Mouse (Mus musculus) left cerebral cortex, adult 11 months (tissue): ENCODE measurements at regions not wholly inside any gene's neighbourhood (a gene's known extent, or its start where the extent isn't known, plus 50 kb on each side); places are given as distances from the start of the nearest gene placed in this dataset.
"Not testable (repeated sequence)": the region's sequence is repeated elsewhere in the genome, so short reads cannot be mapped to it uniquely, and the experiment has no call there.

Source experiments
- DNase-seq: peaks from one replicate; pipeline ENCODE4 v3.0.0; 2022; ENCODE audit warnings: low spot score

DNA sequence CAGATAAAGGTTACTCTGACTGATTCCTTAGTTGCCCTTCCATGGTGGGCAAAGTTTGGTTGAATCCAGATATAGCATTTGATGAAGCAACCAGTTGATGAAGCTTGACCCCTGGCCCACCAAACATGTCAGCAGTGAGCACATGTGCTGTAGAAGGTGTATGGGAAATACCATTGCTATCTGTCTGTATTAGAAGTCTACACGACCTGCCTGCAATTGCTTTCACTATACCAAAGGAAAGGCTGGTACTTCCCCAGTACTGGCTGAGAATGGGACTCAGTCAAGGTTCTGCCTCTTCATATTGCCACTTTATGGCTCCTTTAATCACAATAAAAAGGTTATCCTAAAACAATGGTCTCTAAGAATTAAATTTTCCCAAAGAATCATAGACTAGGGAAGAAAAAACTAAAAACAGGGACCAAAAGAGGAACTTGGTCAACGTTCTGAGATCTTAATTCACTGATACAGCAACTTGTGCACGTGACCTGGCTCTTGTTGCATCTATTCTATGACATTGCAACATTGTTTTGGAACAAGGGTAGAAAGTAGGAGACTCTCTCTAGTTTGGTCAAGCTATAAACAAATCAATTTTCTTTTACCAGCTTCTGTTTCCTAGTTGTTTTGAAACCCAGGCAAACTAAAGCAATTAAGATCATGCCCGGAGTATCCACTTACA lies 284.0 kb downstream of the Rapgef2 start:
- no peak for DNase-seq

DNA sequence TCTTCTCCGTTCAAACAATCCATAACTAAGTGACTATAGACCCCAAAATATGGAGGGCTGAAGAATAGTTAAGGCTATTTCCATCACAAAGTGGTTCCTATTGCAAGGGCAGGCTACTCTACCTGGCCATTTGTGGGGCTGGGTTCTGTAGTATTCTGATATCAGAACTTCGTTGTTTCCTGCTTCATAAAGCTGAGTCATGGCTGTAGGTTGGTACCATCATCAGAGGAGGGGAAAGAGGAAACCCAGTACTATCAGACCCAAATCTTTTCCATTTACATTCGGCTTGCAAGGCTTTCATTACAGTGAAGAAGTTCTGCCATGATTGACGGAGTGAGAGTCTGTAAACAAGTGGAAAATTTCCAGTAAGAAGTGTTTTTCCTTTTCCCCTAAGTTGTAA lies 284.6 kb downstream of the Rapgef2 start:
- no peak for DNase-seq

DNA sequence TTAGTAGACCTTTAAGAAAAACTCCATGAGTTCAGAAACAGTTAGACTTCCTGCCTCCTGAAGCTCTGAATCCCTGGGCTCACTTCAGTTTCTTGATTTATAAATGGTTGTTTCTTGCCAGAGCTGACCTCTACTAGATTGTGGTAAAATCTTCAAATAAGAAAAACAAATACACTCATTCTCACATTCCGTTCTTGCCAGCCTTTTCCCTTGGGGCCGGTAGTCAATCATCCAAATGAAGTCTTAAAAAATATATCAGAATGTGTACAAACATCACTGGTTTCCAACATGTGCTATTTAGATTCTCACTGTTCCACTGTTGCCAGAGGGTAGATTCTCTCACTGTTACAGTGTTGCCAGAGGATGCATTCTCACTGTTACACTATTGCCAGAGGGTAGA lies 286.0 kb downstream of the Rapgef2 start:
- no peak for DNase-seq

DNA sequence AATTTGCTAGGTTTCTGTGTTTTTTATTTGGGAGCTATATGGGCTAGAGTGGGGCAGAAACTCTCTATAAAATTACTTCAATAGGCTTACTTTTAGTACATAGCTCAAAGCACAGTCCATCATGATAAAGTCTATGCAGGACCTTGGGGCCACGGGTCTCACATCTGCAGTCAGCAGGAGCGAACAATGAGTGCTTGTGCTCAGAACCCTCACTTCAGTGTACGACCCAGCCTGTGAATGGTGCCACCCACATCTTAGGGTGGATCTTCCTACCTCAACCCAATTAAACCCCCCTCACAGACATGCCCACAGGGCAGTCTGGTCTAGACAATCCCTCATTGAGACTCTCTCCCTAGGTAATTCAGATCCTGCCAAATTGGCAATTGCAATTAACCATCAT lies 286.5 kb downstream of the Rapgef2 start:
- DNase-seq: no peak

DNA sequence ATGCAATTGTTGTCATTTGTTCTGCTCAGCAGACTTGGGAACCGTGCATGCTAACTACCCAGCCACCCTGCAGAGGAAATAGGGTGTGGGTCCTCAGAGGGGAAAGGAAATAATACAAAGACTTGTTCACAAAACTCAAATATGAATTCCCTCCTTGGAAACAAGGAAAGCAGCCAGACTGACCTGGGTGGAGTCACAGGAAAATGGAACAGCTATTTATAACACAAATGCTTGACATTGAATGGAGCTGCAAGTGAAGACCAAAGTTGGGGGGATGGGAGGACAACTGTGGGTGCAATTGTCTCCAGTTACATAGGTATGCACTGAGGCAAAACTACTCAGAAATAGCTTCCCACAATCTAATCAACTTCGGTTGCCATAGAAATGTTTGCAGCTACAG lies 298.2 kb downstream of the Rapgef2 start:
- DNase-seq: no peak

DNA sequence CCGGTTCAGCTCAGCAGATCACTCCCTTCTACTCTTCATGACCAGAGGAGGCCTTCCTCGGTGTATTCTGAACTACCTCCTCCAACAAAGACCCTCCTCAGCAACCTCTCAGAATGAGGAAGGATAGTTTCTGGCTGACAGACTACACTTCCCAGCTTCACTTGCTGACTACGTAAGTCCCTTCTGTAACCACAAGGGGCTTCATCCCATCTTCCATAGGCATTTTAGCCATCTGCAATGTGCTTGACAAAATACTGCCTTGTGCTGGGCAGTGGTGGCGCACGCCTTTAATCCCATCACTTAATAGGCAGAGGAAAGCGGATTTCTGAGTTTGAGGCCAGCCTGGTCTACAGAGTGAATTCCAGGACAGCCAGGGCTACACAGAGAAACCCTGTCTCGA lies 299.6 kb downstream of the Rapgef2 start:
- no peak for DNase-seq

DNA sequence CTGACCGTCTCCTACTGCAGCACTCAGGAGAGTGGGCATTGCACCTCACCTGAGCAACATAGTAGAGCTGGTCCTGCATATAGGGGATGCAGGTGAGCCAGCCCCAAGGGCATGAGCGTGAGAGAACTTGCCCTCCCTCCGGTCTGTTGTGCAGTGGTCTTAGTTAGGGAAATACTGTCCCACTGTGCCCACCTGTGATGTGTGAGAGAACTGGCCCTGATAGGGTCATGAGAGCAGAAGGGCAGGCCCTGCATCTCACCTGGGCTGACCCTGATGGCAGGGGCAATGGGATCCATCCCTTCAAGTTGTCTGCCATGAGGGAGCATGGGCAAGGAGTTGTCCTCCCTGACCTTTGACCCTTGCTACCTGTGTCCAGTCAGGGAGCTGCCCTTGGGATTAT lies 305.3 kb downstream of the Rapgef2 start:
- DNase-seq: no peak

DNA sequence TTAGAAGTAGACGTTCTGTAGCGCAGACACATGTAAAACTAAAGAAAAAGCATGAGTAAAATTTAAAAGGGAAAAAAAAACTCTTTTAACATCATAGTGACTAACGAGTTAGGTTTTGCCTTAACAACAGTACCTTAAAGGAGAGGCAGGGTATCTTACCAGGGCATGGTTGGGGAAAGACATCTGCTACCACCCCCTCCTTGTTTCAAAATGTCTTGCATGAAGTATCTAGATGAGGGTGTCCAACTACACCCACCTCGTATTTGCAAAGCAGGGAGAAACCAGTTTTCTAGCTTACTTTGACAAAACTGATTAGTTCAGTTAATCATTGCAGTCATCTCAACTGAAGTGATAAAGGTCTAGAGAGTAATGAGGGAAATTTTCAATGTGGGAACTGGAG lies 307.5 kb downstream of the Rapgef2 start:
- no peak for DNase-seq

DNA sequence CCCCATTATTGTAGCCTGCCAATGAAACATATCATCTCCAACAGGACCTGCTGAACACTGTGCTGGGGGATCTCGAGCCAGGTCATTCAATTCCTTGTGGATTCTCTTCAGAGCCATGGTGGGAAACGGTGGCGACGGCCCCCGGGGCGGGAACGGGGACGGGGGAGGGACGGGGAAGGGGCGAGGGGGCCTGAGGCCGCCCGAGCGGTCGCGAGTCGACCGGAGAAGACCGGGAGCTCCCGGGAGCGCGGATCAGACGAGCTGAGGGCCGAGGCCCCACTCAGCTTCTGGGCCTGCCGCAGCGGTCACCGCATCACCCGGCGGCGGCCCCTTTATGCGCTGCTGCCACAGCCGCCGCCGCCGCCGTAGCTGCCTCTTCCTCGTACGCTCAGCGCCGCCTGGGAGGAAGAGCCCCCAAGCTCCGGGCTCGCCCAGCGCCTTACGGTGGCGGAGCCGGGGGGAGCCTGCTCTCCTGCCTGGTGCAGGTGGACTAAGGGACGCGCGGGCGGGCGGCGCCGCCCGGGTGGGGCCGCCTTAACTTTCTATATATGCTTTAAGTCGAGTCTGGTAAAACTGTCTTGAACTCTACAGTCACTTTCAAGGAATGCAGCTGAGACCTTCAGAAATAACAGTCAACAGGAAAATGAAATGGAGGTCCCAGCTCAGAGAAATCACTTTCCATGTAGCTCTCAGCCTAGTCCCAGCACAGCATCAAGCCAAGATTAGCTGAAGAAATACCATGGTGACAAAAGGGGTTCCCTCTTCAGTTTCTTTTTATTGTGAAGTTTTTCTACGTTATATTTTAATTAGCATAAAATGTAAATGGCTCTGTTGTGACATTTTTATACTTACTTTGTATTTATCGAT lies 319.4 kb downstream of the Rapgef2 start:
- not testable (repeated sequence) for DNase-seq

DNA sequence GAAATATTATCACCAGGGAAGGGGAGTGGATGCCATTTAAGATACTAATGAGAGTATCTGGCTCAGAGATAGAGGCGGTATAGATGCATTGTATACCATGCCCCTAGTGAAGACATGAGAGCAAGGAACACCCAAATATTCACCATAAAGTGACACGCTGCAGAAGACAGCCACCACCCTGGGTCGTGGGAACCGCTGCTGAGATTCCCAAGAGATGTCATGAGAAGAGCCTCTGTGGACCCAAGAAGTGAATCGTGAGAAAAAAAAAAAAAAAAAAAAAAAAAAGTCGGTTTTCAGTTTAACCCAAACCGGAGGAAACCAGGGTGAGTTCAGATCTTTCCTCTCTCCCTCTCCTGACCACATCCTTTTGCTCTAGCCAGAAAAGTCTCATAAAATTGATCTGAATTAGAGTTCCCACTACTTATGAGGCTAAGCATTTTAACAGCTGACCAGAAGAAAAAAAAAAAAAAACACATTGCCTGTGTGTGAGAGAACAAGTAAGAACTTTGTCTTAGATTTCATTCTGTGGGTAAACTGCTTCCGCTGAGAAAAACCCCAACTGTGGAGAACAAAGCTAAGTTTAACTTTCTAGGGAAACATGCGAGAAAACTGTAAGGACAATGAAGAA lies 322.0 kb downstream of the Rapgef2 start:
- DNase-seq: no peak

DNA sequence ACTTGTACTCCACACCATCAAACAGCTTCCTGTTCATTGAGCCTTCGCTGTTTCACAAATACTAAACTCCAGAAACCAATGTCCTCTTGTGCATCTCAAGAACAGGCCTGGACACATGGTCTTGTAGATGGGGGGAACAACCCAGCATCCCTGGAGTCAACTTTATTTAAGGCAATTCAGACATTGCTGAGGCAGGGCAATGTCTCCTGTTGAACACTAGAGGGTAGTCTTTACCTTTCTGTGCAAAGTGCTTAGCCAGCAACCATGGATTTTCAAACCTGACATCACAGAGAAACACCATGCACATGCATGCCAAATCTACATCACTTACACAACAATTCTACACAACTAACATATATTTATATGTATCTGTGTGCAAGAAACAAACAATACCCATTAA lies 327.5 kb downstream of the Rapgef2 start:
- peak; percentile 51 for DNase-seq

DNA sequence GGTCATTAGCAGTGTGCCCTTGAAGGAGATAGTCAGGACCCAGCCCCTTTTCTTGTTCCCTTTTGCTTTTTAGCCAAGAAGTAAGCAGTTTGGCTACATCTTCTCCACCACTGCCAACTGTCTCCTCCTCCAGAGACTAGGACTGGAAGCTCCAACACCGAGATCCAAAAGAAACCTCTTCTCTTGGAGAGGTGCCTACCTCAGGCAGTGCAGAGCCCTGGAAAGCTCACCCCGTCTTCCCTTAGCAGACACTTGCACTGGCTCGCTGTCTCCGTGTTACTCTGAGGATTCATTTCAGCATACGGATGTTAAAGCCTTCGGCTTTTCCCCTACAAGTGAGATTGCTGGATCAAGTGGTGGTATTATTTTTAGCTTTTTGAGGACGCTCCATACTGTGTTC lies 331.0 kb downstream of the Rapgef2 start:
- no peak for DNase-seq

DNA sequence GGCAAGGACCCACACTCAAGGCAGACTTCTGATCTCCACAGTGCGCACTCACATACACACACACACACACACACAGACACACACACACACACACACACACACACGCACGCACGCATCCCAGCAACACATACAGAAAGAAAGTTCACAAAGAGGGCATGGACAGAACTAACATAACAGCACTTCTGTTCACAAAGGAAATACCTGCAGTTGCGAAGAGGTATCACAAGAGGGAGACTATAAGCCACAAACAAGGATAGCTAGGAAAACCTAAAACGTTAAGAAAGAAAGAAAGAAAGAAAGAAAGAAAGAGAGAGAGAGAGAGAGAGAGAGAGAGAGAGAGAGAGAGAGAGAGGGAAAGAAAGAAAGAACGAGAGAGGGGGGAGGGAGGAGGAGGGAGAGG lies 336.9 kb downstream of the Rapgef2 start:
- DNase-seq: not testable (repeated sequence)

DNA sequence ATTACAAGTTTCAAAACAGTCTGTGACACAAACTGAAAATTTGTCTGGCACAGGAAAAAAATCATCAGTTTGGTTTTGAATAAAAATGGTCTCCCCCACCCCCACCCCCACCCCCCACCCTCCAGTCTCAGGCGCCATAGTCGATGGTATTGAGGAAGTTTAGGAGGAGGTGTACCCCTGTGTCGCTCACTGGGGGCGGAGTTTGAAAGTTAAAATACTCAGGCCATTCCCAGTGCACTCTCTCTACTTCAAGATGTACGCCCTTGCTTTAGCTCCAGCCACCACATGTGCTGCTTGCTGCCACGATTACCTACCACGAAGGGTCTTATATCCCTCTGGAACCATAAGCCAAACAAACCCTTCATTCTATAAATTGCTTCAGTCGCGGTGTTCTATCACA lies 337.6 kb downstream of the Rapgef2 start:
- DNase-seq: no peak

DNA sequence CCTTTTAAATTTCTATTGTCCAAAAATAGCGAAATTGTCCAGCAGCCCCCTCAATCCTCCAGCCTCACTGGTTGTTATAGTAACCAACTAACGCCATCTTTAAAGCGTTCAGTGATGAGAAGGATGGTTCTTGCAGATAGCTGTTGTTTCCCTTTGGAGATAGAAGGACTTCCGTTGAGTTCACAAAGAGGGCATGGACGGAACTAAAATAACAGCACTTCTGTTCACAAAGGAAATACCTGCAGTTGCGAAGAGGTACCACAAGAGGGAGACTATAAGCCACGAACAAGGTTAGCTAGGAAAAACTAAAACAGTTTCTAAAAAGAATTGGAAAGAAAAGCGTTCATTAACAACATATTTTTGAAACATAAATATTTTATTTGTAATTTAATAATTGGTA lies 338.1 kb downstream of the Rapgef2 start:
- peak; percentile 53 for DNase-seq

DNA sequence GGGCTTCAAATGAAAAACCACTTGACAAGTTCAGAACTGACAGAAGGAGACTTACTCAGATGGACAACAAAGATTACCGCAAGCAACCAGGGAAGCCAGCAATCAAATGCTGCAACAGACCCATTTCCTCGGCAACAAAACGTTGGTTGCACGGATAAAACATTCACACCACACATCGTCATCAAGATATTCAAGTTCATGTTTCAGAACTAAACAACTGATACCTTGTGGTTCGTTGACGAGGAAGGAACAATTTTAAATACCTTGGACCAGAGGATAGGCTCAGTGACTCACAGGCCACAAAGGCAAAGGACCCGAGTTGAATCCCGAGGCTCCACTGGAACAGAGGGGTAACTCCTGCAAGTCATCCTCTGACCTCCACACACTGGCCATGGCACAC lies 339.1 kb downstream of the Rapgef2 start:
- no peak for DNase-seq

DNA sequence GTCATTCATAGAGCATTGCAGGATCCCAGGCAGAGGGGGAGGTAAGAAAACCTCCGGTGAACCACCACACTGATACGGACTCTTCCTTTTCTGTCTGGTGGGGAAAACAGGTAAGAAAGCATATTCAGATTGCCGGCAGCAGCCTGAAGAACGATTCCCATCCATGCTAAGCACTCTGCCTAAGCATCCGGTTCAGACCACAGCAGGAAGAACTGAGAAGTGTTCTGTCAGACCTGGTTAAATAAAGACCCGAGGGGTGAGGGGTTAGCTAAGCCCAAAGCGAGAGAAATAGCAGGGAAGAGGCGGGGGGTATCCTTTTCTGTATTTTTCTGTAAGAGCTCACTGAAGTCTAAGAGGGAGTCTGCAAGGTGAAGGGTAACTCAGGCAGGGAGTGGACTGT lies 342.1 kb downstream of the Rapgef2 start:
- no peak for DNase-seq

DNA sequence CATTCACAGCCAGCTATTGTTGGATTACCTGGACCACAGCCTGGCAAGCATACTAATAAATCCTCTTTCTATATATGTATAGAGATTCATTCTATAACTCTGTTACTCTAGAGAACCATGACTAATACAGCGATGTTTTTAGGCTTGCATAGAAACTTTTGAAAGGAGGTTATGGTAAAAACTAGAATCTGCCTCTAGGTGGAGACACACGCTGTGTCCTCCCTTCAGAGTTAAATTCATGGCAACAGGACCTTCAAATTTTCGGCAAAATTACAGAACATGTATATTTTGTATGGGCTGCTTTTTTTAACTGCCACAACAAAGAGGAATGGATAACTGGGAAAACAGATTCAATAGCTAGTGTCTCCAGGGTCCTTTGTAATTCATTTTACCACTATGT lies 353.3 kb downstream of the Rapgef2 start:
- DNase-seq: no peak

DNA sequence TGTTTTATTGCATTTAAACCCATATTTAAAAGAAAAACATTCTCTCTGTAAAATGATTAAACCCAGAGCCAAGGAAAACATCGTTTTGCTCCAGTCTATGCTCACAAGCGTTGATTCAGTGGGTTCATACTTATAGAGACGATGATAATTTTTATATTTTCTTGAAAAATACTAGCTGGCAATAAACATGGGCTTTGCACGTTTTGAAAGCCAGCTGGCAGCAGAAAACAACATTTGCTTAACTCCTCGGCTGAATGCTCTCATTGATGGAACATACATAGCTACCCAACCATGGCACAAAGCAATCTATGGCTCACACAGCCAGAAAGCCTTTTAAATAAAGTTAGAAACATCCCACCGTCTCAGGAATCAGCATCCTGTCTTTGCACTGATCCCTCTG lies 366.5 kb downstream of the Rapgef2 start:
- DNase-seq: no peak

DNA sequence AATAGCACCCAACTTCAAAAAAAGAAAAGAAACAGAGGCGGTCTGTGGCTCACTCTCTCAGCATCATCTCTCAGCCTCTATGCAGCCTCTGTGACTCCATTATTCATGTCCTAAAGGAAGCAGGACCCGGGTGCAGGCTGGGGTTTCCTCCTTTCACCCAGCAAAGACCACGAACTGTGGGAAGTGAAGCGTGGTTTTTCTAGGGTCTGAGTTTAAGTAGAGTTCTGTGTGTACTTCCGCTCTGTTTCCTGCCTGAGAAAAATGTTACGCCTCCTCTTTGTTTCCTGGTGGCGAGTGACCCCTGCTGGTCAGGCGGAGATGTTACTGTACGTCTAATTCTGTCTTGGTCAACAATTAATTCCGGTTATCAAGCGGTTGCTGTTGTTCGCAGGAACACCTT lies 366.9 kb downstream of the Rapgef2 start:
- DNase-seq: peak; percentile 36

DNA sequence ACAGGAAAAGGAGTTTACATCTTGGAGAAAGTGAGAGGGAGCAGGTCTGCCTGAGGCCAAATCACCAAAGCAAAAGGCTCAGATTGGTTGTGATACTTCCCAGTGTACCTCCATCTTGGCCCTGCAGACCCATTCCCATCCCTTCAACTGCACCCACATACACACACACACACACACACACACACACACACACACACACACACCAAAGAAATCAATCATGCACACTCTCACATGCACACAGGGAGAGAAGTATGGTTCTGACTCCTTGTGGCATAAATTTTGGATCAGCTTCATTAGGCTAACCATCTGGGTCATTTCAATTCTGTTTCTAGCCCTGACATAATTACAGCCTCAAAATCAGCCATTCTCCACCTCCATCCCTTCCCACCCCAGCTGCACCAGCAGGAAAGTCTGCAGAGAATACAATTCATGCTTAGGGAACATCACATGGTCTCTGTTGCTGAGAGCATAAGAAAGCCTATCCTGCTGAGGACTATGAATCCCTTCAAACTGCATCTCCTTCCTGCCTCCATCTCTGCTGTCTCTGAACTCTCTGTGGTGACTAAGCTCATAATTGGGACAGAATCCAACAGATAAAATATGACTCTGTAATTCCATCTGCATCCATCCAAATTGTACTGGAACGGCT lies 378.0 kb downstream of the Rapgef2 start:
- DNase-seq: peak; percentile 18

DNA sequence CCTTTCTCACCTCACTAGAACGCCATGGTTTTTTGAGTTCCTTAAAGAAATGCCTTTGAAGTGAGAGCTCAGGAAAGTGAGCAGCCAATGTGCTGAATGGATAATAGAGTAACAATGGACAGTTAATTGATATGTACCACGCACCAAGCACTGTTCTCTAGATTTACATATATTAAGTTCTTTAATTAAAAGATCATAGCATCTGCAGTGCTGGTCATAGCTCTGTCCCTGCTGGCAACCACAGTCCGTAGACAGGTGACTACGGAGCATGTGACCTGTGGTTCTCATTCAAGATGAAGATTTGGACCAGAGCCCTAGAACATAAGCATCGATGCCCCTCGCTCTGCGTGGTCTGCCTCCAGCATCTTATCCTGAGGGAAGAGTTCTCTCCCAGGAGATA lies 378.5 kb downstream of the Rapgef2 start:
- no peak for DNase-seq
